Mouse (Mus musculus) hindbrain, postnatal 0 days (tissue): ENCODE data around the gene Acin1. TPM values are rescaled to one million over a fixed set of nuclear protein-coding genes. Genes with fewer than 3 reads are reported as not detected.

Experiments used
- ATAC-seq: fragments of 200-750 bp; cut with Nextera tagmentation; 2 replicates; pipeline ENCODE4 v1.8.0; 2017; ENCODE audit warnings: mild to moderate bottlenecking, moderate TSS enrichment, moderate library complexity
- DNase-seq: peaks from one replicate; pipeline ENCODE4 v3.0.0-alpha.2; 2015; ENCODE audit warnings: low spot score
- H3K27ac ChIP-seq: fragments of 300-500 bp; sonication (generic); 2 replicates; pipeline ENCODE4 v1.5.1; 2014; ENCODE audit warnings: mild to moderate bottlenecking
- H3K27me3 ChIP-seq: fragments of 300-500 bp; sonication (generic); 2 replicates; pipeline ENCODE4 v1.6.1; 2014; ENCODE audit warnings: low read length, mixed read lengths; ENCODE audit not compliant: insufficient read depth
- H3K36me3 ChIP-seq: fragments of 300-500 bp; sonication (generic); 2 replicates; pipeline ENCODE4 v1.6.1; 2014; ENCODE audit warnings: low read length, mixed read lengths; ENCODE audit not compliant: insufficient read depth
- H3K4me1 ChIP-seq: fragments of 300-500 bp; sonication (generic); 2 replicates; pipeline ENCODE4 v1.6.1; 2014; ENCODE audit warnings: antibody characterized with exemption, low read length, mixed read lengths; ENCODE audit not compliant: insufficient read depth
- H3K4me2 ChIP-seq: fragments of 300-500 bp; sonication (generic); 2 replicates; pipeline ENCODE4 v1.6.1; 2014; ENCODE audit warnings: low read depth, mild to moderate bottlenecking, low read length, moderate library complexity, mixed read lengths
- H3K4me3 ChIP-seq: fragments of 300-500 bp; sonication (generic); 2 replicates; pipeline ENCODE4 v1.5.1; 2014; ENCODE audit warnings: low read length
- H3K9ac ChIP-seq: fragments of 300-500 bp; sonication (generic); replicated peaks from 2 replicates; pipeline ENCODE4 v1.6.1; 2014; ENCODE audit warnings: mild to moderate bottlenecking, low read length, moderate library complexity, mixed read lengths
- H3K9me3 ChIP-seq: fragments of 300-500 bp; sonication (generic); 2 replicates; pipeline ENCODE4 v1.6.1; 2016; ENCODE audit warnings: low read length, mixed read lengths
- CTCF ChIP-seq: IDR thresholded peaks from 2 replicates; pipeline ENCODE4 v1.5.1; 2016; ENCODE audit warnings: antibody characterized with exemption, control low read depth, low read depth
- WGBS: fragments of 180-500 bp; shearing (Covaris S2); extraction: QIAGEN DNeasy Blood & Tissue Kit; methylation state at CpG from one replicate; pipeline ENCODE4 v1.1.7; 2014; 5-methylcytosine and 5-hydroxymethylcytosine counted together
- polyA plus RNA-seq: library from polyadenylated mRNA; unstranded; fragments of >200 nt; fragmentation: Nextera tagmentation; extraction: Ambion mirVana; gene quantifications from 2 replicates; pipeline ENCODE4 v1.2.1, GENCODE M21; 2015
- total RNA-seq: library from RNA; depleted of rRNA; stranded (reverse); fragments of >200 nt; gene quantifications from 2 replicates; pipeline ENCODE4 v1.2.3, GENCODE M21; 2014

Acin1 gene
- total and polyA plus RNA-seq, 2 experiments from 2014 or later = 102 to 118 TPM

GRCm38 (mm10) chr14:54603686-54604085 lies 83.0 kb downstream of the Acin1 start:
- no peaks in the 10 kb centered on the region for H3K4me1 ChIP-seq
- WGBS = 80% methylated on average over 8 of the region's 8 CpGs
- H3K27me3 ChIP-seq = no peaks in the 10 kb centered on the region
- H3K9ac ChIP-seq = no peak overlapping the region; the same call in 1 of the 2 replicates
- no peaks in the 10 kb centered on the region for H3K36me3 ChIP-seq
- H3K9me3 ChIP-seq = no peaks in the 10 kb centered on the region
- TF ChIP-seq CTCF = no peak
- ATAC-seq = no peak
- peak overlapping the region; percentile 57 for H3K4me3 ChIP-seq
- H3K27ac ChIP-seq = peak overlapping the region; percentile 93
- peak overlapping the region; percentile 53 for H3K4me2 ChIP-seq
- no peak for DNase-seq

- peak; percentile 32; the same call in 1 of the 2 replicates for TF ChIP-seq CTCF
- peak overlapping the region; percentile 93 for H3K27ac ChIP-seq
- ATAC-seq = peak; percentile 99
- H3K4me2 ChIP-seq = peak overlapping the region; percentile 53
- H3K4me1 ChIP-seq = no peaks in the 10 kb centered on the region
- peak overlapping the region; percentile 67 for H3K9ac ChIP-seq
- no peaks in the 10 kb centered on the region for H3K9me3 ChIP-seq
- H3K27me3 ChIP-seq = no peaks in the 10 kb centered on the region
- WGBS = under 1% methylated on average over 46 of the region's 46 CpGs
- H3K36me3 ChIP-seq = no peaks in the 10 kb centered on the region
- peak overlapping the region; percentile 57 for H3K4me3 ChIP-seq
- DNase-seq = peak; percentile 99
Observed at GRCm38 (mm10) chr14:54603038-54603654, 83.6 kb downstream of the Acin1 start.

- H3K4me1 ChIP-seq = no peaks in the 10 kb centered on the region
- DNase-seq (peak; percentile 40), ATAC-seq (peak; percentile 13; the same call in 1 of the 2 replicates)
- H3K9me3 ChIP-seq = no peaks in the 10 kb centered on the region
- H3K9ac ChIP-seq = peak overlapping the region; percentile 67
- H3K27ac ChIP-seq = peak overlapping the region; percentile 93
- H3K36me3 ChIP-seq = no peaks in the 10 kb centered on the region
- WGBS = 38% methylated on average over 4 of the region's 4 CpGs
- H3K4me3 ChIP-seq = peak overlapping the region; percentile 57
- peak overlapping the region; percentile 53 for H3K4me2 ChIP-seq
- TF ChIP-seq CTCF = no peak
- no peaks in the 10 kb centered on the region for H3K27me3 ChIP-seq
Observed at GRCm38 (mm10) chr14:54602613-54603012, 84.1 kb downstream of the Acin1 start.

GRCm38 (mm10) chr14:54601601-54602000 lies 85.1 kb downstream of the Acin1 start:
- H3K4me3 ChIP-seq = no peak overlapping the region
- ATAC-seq = no peak
- no peak overlapping the region for H3K4me2 ChIP-seq
- no peak overlapping the region for H3K9ac ChIP-seq
- 83% methylated on average over 2 of the region's 2 CpGs for WGBS
- no peaks in the 10 kb centered on the region for H3K36me3 ChIP-seq
- TF ChIP-seq CTCF = no peak
- H3K4me1 ChIP-seq = no peaks in the 10 kb centered on the region
- no peak overlapping the region for H3K27ac ChIP-seq
- no peak for DNase-seq
- H3K27me3 ChIP-seq = no peaks in the 10 kb centered on the region
- no peaks in the 10 kb centered on the region for H3K9me3 ChIP-seq

GRCm38 (mm10) chr14:54597084-54597483 lies 89.6 kb downstream of the Acin1 start:
- H3K27me3 ChIP-seq = no peaks in the 10 kb centered on the region
- TF ChIP-seq CTCF = peak; percentile 54
- no peak overlapping the region for H3K27ac ChIP-seq
- no peak overlapping the region for H3K4me2 ChIP-seq
- DNase-seq = no peak
- no peak overlapping the region for H3K9ac ChIP-seq
- no peaks in the 10 kb centered on the region for H3K9me3 ChIP-seq
- H3K36me3 ChIP-seq = no peaks in the 10 kb centered on the region
- no peak for ATAC-seq
- no peak overlapping the region for H3K4me3 ChIP-seq
- 85% methylated on average over 7 of the region's 7 CpGs for WGBS
- no peaks in the 10 kb centered on the region for H3K4me1 ChIP-seq

GRCm38 (mm10) chr14:54594631-54595414 lies 91.9 kb downstream of the Acin1 start:
- no peak overlapping the region for H3K4me3 ChIP-seq

More at GRCm38 (mm10) chr14:54594631-54595414, 91.9 kb downstream of the Acin1 start:
- ATAC-seq = no peak; the same call in 1 of the 2 replicates
- Histone ChIP-seq H3K9ac (no peak overlapping the region), H3K9me3 (no peaks in the 10 kb centered on the region), H3K4me2 (no peak overlapping the region), H3K36me3 (no peaks in the 10 kb centered on the region), H3K4me1 (no peaks in the 10 kb centered on the region), H3K27me3 (no peaks in the 10 kb centered on the region), H3K27ac (no peak overlapping the region)
- no peak for DNase-seq
- no peak for TF ChIP-seq CTCF
- 67% methylated on average over 27 of the region's 28 CpGs for WGBS
